29 mouse cellular contexts compared by ENCODE assay signal in the genomic region with DNA sequence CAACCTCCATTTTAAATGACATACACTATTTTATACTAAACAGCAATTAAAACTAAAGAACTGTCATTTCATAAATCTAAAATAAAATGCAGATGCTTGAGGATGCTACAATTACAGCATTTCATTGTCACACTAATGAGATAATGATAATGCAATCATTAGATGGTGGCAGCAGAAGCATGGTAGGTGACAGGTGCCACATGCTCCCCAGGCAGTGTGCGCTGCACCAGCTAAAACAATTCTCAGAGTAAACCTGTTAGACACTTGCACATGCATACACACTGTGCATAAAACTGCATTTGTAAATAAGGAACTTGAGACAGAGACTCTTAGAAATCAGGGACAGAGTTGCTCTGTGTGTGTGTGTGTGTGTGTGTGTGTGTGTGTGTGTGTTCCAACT.
"Had no signal": no experiment of that assay in that cellular context is flagged by ENCODE, and none has a peak within 500 bp of the region (broad histone marks: within the 10 kb centered on the region; RNA-seq: fewer than 3 reads in every experiment).

No protein-coding gene starts in this region.

- H3K27ac ChIP-seq: heart, adult 2 months; heart, embryonic 13.5 days; heart, embryonic 15.5 days; hindbrain, embryonic 13.5 days; hindbrain, embryonic 15.5 days; hindbrain, postnatal 0 days; kidney, embryonic 15.5 days; kidney, postnatal 0 days; layer of hippocampus, adult 2 months; left cerebral cortex, adult 2 months; limb, embryonic 10.5 days; limb, embryonic 12.5 days; liver, embryonic 13.5 days; liver, embryonic 15.5 days had no signal

- H3K27me3 ChIP-seq: heart, embryonic 13.5 days; heart, embryonic 15.5 days; hindbrain, embryonic 13.5 days; hindbrain, embryonic 15.5 days; kidney, embryonic 15.5 days; limb, embryonic 12.5 days; liver, embryonic 13.5 days; liver, embryonic 15.5 days had no signal

- H3K9me3 ChIP-seq: heart, embryonic 13.5 days; heart, embryonic 15.5 days; hindbrain, embryonic 13.5 days; hindbrain, embryonic 15.5 days; kidney, embryonic 15.5 days; limb, embryonic 10.5 days; limb, embryonic 12.5 days; liver, embryonic 13.5 days; liver, embryonic 15.5 days had no signal

- ATAC-seq: hindbrain, postnatal 0 days; intestine, embryonic 16.5 days; liver, postnatal 0 days had no signal

- H3K4me2 ChIP-seq: heart, embryonic 11.5 days; heart, embryonic 13.5 days; heart, embryonic 15.5 days; hindbrain, embryonic 13.5 days; hindbrain, embryonic 15.5 days; kidney, embryonic 15.5 days; limb, embryonic 12.5 days; liver, embryonic 11.5 days; liver, embryonic 13.5 days; liver, embryonic 15.5 days had no signal

- H3K9ac ChIP-seq: heart, embryonic 13.5 days; heart, embryonic 15.5 days; hindbrain, embryonic 13.5 days; hindbrain, embryonic 15.5 days; kidney, embryonic 15.5 days; limb, embryonic 12.5 days; liver, embryonic 13.5 days; liver, embryonic 15.5 days; liver, postnatal 0 days had no signal

- DNase-seq: gastrocnemius, postnatal 14 days; gastrocnemius, postnatal 36 days; heart, adult 11 months; heart, adult 2 months; heart, postnatal 14 days; heart, postnatal 36 days; kidney, adult 11 months; kidney, adult 2 months; kidney, adult 9 months; kidney, postnatal 25 days; kidney, postnatal 4 days; liver; liver, embryonic 13.5 days; liver, postnatal 0 days had no signal

- H3K4me1 ChIP-seq: hindbrain, embryonic 13.5 days; kidney, embryonic 15.5 days; limb, embryonic 12.5 days; liver, embryonic 13.5 days; liver, embryonic 15.5 days had no signal

- H3K4me3 ChIP-seq: heart, adult 2 months; heart, embryonic 13.5 days; heart, embryonic 15.5 days; hindbrain, embryonic 13.5 days; hindbrain, embryonic 15.5 days; kidney, embryonic 15.5 days; layer of hippocampus, adult 2 months; left cerebral cortex, adult 2 months; limb, embryonic 10.5 days; limb, embryonic 12.5 days; liver, embryonic 13.5 days; liver, embryonic 15.5 days had no signal

- H3K36me3 ChIP-seq: heart, embryonic 15.5 days; hindbrain, embryonic 13.5 days; hindbrain, embryonic 15.5 days; kidney, embryonic 15.5 days; limb, embryonic 10.5 days; limb, embryonic 12.5 days; liver, embryonic 13.5 days; liver, embryonic 15.5 days had no signal
